Mouse (Mus musculus): ENCODE results near the gene Dop1a. TPM values are rescaled to one million over a fixed set of nuclear protein-coding genes. Genes with fewer than 3 reads are reported as not detected.

Gene Dop1a
- polyA plus RNA-seq, 1 experiment from 2014 or later: 14.1 TPM

DNA sequence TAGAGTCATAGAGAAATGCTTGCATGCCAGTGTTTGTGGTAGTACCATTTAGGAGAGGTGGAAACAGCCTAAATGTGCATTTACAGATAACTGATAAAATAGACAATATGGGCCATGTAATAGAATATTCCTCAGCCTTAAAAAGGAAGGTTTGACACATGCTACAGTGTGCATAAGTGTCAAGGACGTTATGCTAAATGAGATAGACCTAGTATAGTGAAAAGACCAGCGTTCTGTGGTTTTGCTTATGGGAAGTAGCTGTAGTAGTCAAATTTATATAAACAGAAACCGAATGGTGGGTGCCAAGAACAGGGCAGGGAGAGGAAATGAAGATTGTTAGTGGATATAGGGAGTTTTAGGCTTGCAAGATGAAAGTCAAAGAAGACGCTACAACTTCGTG, 9.8 kb downstream of the Dop1a start:
- H3K27me3 ChIP-seq (ENCODE audit: control insufficient read depth, insufficient read depth, low read length): no peaks in the 10 kb centered on the region
- H3K9me3 ChIP-seq (replicated peaks; ENCODE audit: control insufficient read depth, low read length): no peaks in the 10 kb centered on the region
- no peaks in the 10 kb centered on the region for H3K36me3 ChIP-seq (ENCODE audit: control insufficient read depth, insufficient read depth, low read length)
- H3K27ac ChIP-seq (ENCODE audit: low read depth, low read length): no peak overlapping the region
- no peak overlapping the region for H3K4me3 ChIP-seq (ENCODE audit: low read depth, low read length)
- H3K4me1 ChIP-seq (ENCODE audit: control insufficient read depth, insufficient read depth, low read length): peaks cover 5% of the 10 kb centered on the region; the same call in 1 of the 2 replicates
- 77% methylated on average over 5 of the region's 5 CpGs for WGBS (ENCODE audit: insufficient replicate concordance)
- no peak overlapping the region for H3K9ac ChIP-seq (ENCODE audit: low read depth, low read length)
- no peak overlapping the region for H3K4me2 ChIP-seq
- no peak for ATAC-seq (replicated peaks; ENCODE audit: insufficient number of reproducible peaks, low FRiP score, low TSS enrichment)

DNA sequence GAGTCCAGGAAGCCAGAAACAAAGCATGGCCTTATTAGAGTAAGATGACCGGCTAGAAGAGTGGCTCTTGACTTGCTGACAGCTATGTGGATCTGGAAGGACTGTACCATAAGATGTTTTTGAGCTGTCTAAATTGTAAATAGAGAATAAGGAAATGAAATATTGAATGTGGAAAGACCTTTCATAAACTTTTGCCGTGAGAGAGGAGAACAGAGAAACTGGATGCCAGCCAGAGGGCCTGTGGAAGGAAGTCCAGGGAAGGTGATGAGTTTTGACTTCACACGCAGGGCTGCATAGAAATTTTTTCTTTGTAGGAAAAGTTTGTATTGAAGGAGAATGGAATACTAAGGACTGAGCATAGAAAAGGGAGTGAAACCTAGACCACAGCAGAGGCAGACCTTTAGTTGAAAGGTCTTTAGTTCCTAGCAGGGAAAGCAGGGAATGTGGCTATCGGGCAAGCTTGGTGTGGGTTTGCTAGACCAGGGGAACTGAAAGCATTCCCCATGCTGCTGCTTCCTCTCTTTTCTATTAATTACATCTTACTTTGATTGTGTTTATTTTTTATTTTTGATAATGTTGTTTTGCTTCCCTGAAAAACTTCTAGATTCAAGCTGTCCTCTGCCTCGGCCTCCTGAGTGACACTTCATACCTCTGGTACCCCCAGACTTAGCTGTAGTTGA, 11.6 kb downstream of the Dop1a start:
- H3K4me3 ChIP-seq (ENCODE audit: low read depth, low read length): no peak overlapping the region
- H3K4me2 ChIP-seq: no peak overlapping the region
- H3K27me3 ChIP-seq (ENCODE audit: control insufficient read depth, insufficient read depth, low read length): no peaks in the 10 kb centered on the region
- H3K36me3 ChIP-seq (ENCODE audit: control insufficient read depth, insufficient read depth, low read length): no peaks in the 10 kb centered on the region
- WGBS (ENCODE audit: insufficient replicate concordance): 70% methylated on average over 5 of the region's 5 CpGs
- H3K9me3 ChIP-seq (replicated peaks; ENCODE audit: control insufficient read depth, low read length): no peaks in the 10 kb centered on the region
- no peak overlapping the region for H3K27ac ChIP-seq (ENCODE audit: low read depth, low read length)
- H3K4me1 ChIP-seq (ENCODE audit: control insufficient read depth, insufficient read depth, low read length): peaks cover 5% of the 10 kb centered on the region; the same call in 1 of the 2 replicates
- ATAC-seq (replicated peaks; ENCODE audit: insufficient number of reproducible peaks, low FRiP score, low TSS enrichment): no peak
- no peak overlapping the region for H3K9ac ChIP-seq (ENCODE audit: low read depth, low read length)

DNA sequence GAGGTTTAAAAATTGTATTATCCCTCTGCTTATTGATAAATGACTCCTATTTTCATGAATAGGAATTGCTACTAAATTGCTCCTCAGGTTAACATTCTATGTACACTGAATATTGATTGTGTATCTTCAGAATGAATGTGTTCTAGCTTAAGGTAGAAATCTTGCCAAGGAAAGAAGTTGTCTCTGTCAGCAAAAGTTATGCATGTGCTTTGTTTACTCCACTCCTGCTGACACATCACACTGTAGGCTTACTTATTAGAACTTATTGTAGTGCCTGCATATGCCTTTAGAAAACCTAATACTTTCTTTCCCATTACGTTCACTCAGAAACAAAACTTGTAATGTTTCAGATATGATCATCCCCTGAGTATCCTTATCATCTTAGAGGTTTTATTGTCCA, 15.3 kb downstream of the Dop1a start:
- H3K9me3 ChIP-seq (replicated peaks; ENCODE audit: control insufficient read depth, low read length): no peaks in the 10 kb centered on the region
- H3K4me2 ChIP-seq: no peak overlapping the region
- WGBS (ENCODE audit: insufficient replicate concordance): 82% methylated on average over 1 of the region's 1 CpGs
- peaks cover 5% of the 10 kb centered on the region; the same call in 1 of the 2 replicates for H3K4me1 ChIP-seq (ENCODE audit: control insufficient read depth, insufficient read depth, low read length)
- no peak for ATAC-seq (replicated peaks; ENCODE audit: insufficient number of reproducible peaks, low FRiP score, low TSS enrichment)
- H3K27me3 ChIP-seq (ENCODE audit: control insufficient read depth, insufficient read depth, low read length): no peaks in the 10 kb centered on the region
- H3K9ac ChIP-seq (ENCODE audit: low read depth, low read length): no peak overlapping the region
- no peak overlapping the region for H3K27ac ChIP-seq (ENCODE audit: low read depth, low read length)
- H3K36me3 ChIP-seq (ENCODE audit: control insufficient read depth, insufficient read depth, low read length): no peaks in the 10 kb centered on the region
- no peak overlapping the region for H3K4me3 ChIP-seq (ENCODE audit: low read depth, low read length)

DNA sequence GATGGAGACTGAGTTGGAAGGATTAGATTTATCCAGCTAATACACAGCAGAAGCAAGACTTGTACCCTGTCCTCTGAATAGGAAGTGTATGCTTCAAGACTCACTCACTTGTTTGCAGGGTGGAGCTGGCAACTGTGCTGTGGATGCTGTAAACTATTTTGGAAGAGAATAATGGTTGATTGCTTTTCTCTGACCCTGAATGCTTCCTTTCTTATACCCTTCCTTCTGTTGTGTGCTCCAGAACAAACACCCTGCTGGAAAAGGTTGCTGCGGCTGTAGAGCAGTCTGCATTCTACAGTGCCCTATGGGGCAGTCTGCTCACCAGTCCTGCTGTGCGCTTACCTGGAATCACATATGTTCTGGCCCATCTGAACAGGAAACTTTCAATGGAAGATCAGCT, 24.8 kb downstream of the Dop1a start:
- no peak overlapping the region for H3K4me2 ChIP-seq
- ATAC-seq (replicated peaks; ENCODE audit: insufficient number of reproducible peaks, low FRiP score, low TSS enrichment): no peak
- peaks cover 2% of the 10 kb centered on the region; the same call in 1 of the 2 replicates for H3K36me3 ChIP-seq (ENCODE audit: control insufficient read depth, insufficient read depth, low read length)
- H3K9me3 ChIP-seq (replicated peaks; ENCODE audit: control insufficient read depth, low read length): no peaks in the 10 kb centered on the region
- H3K27me3 ChIP-seq (ENCODE audit: control insufficient read depth, insufficient read depth, low read length): no peaks in the 10 kb centered on the region
- H3K9ac ChIP-seq (ENCODE audit: low read depth, low read length): no peak overlapping the region
- no peaks in the 10 kb centered on the region for H3K4me1 ChIP-seq (ENCODE audit: control insufficient read depth, insufficient read depth, low read length)
- WGBS (ENCODE audit: insufficient replicate concordance): 90% methylated on average over 2 of the region's 2 CpGs
- H3K27ac ChIP-seq (ENCODE audit: low read depth, low read length): no peak overlapping the region
- H3K4me3 ChIP-seq (ENCODE audit: low read depth, low read length): no peak overlapping the region

DNA sequence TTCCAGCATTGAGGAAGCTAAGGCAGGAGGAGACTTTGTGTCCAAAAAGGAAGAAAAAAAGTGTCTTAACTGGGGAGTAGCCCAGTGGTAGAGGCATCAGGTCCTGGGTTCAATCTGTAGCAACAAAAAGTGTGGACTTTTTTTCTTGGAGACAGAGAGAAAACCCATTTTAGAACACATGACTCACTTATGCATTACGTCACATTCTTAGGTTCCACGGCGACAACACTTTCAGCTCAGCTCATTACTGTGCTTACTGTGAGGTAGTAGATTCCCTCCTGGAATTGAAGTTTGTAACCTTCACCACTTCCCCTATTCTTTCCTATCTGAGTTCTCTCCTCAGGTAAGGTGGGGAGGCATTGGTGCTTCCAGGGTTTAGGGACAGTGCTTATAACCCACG, 29.3 kb downstream of the Dop1a start:
- 89% methylated on average over 4 of the region's 4 CpGs for WGBS (ENCODE audit: insufficient replicate concordance)
- ATAC-seq (replicated peaks; ENCODE audit: insufficient number of reproducible peaks, low FRiP score, low TSS enrichment): no peak
- H3K4me3 ChIP-seq (ENCODE audit: low read depth, low read length): no peak overlapping the region
- H3K27ac ChIP-seq (ENCODE audit: low read depth, low read length): no peak overlapping the region
- no peak overlapping the region for H3K4me2 ChIP-seq
- H3K9me3 ChIP-seq (replicated peaks; ENCODE audit: control insufficient read depth, low read length): no peaks in the 10 kb centered on the region
- no peaks in the 10 kb centered on the region for H3K27me3 ChIP-seq (ENCODE audit: control insufficient read depth, insufficient read depth, low read length)
- H3K9ac ChIP-seq (ENCODE audit: low read depth, low read length): no peak overlapping the region
- no peaks in the 10 kb centered on the region for H3K4me1 ChIP-seq (ENCODE audit: control insufficient read depth, insufficient read depth, low read length)
- peaks cover 5% of the 10 kb centered on the region; the same call in 1 of the 2 replicates for H3K36me3 ChIP-seq (ENCODE audit: control insufficient read depth, insufficient read depth, low read length)

DNA sequence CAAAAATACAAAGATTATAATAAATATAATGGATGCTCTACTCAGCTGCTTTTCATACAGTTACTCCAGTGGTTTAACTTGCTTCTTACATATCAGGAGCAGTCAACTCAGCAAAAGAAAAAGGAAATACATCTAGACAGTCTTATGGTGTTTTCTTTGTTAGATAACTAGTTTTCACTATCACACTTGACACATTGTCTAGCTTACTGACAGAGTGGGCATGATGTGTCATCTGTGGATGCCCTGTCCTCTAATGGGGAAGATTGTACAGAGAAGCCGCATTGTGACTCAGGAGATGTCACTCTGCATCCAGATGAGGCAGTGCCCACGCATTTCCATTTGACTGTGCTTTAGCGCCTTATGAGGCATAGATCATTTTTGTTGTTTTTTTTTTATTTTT, 32.1 kb downstream of the Dop1a start:
- no peak overlapping the region for H3K4me3 ChIP-seq (ENCODE audit: low read depth, low read length)
- H3K9ac ChIP-seq (ENCODE audit: low read depth, low read length): no peak overlapping the region
- H3K4me1 ChIP-seq (ENCODE audit: control insufficient read depth, insufficient read depth, low read length): no peaks in the 10 kb centered on the region
- no peak overlapping the region for H3K27ac ChIP-seq (ENCODE audit: low read depth, low read length)
- H3K4me2 ChIP-seq: no peak overlapping the region
- WGBS (ENCODE audit: insufficient replicate concordance): 94% methylated on average over 3 of the region's 3 CpGs
- H3K9me3 ChIP-seq (replicated peaks; ENCODE audit: control insufficient read depth, low read length): no peaks in the 10 kb centered on the region
- peaks cover 3% of the 10 kb centered on the region; the same call in 1 of the 2 replicates for H3K36me3 ChIP-seq (ENCODE audit: control insufficient read depth, insufficient read depth, low read length)
- no peaks in the 10 kb centered on the region for H3K27me3 ChIP-seq (ENCODE audit: control insufficient read depth, insufficient read depth, low read length)
- no peak for ATAC-seq (replicated peaks; ENCODE audit: insufficient number of reproducible peaks, low FRiP score, low TSS enrichment)

DNA sequence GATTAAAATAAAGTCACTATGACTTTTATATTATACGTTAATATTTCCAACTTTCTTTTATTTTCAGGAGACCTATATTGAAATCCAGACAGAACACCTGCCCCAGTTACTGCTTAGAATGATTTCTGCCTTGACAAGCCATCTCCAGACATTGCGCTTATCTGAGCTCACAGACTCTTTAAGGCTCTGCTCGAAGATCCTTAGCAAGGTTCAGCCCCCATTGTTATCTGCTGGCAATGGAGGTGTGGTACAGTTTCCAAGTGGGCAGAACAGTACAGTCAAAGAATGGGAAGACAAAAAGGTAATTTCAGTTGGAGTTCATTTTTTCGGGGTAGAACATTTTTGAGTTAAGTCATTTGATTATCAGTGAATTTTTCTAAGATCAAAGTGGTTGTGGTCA, 40.5 kb downstream of the Dop1a start:
- no peaks in the 10 kb centered on the region for H3K27me3 ChIP-seq (ENCODE audit: control insufficient read depth, insufficient read depth, low read length)
- H3K36me3 ChIP-seq (ENCODE audit: control insufficient read depth, insufficient read depth, low read length): no peaks in the 10 kb centered on the region; the same call in 1 of the 2 replicates
- H3K4me2 ChIP-seq: no peak overlapping the region
- H3K4me3 ChIP-seq (ENCODE audit: low read depth, low read length): no peak overlapping the region
- H3K4me1 ChIP-seq (ENCODE audit: control insufficient read depth, insufficient read depth, low read length): no peaks in the 10 kb centered on the region
- 77% methylated on average over 4 of the region's 4 CpGs for WGBS (ENCODE audit: insufficient replicate concordance)
- no peaks in the 10 kb centered on the region for H3K9me3 ChIP-seq (replicated peaks; ENCODE audit: control insufficient read depth, low read length)
- no peak overlapping the region for H3K27ac ChIP-seq (ENCODE audit: low read depth, low read length)
- ATAC-seq (replicated peaks; ENCODE audit: insufficient number of reproducible peaks, low FRiP score, low TSS enrichment): no peak
- no peak overlapping the region for H3K9ac ChIP-seq (ENCODE audit: low read depth, low read length)

DNA sequence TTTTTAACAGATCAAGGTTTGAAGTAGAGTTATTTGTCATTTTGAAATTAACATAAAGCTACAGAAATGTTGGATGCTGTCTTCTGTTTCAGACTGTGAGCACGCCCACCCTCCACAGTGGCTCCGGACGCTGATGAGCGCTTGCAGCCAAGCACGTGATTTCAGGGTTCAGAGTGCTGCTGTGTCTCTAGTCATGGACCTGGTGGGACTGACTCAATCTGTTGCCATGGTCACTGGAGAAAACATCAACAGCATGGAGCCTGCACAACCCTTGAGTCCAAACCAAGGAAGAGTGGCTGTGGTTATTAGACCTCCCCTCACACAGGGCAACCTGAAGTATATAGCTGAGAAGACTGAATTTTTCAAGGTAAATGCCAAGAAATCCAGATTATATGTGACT, 46.8 kb downstream of the Dop1a start:
- no peaks in the 10 kb centered on the region for H3K27me3 ChIP-seq (ENCODE audit: control insufficient read depth, insufficient read depth, low read length)
- H3K9me3 ChIP-seq (replicated peaks; ENCODE audit: control insufficient read depth, low read length): no peaks in the 10 kb centered on the region
- H3K27ac ChIP-seq (ENCODE audit: low read depth, low read length): no peak overlapping the region
- no peak overlapping the region for H3K9ac ChIP-seq (ENCODE audit: low read depth, low read length)
- peaks cover 9% of the 10 kb centered on the region for H3K36me3 ChIP-seq (ENCODE audit: control insufficient read depth, insufficient read depth, low read length)
- H3K4me2 ChIP-seq: no peak overlapping the region
- 72% methylated on average over 5 of the region's 5 CpGs for WGBS (ENCODE audit: insufficient replicate concordance)
- H3K4me3 ChIP-seq (ENCODE audit: low read depth, low read length): no peak overlapping the region
- H3K4me1 ChIP-seq (ENCODE audit: control insufficient read depth, insufficient read depth, low read length): no peaks in the 10 kb centered on the region
- ATAC-seq (replicated peaks; ENCODE audit: insufficient number of reproducible peaks, low FRiP score, low TSS enrichment): no peak; the same call in 1 of the 2 replicates

DNA sequence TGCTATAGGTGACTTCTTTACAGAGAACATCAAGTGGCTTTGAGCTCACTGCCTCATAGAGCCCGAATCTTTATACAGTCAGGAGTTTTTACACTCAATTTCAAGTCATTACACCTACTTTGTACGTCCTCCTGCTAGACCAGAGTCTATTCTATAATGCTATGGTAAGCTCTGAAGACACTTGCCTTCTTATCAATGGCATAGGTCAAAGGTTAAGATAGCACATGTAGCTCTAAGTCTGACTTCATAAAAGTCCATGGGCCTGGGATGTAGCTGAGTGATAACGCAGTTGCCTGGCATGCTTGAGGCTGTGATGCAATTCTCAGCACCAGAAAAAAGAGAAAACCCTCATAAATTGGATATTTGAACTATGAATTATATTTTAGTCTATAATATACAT, 47.4 kb downstream of the Dop1a start:
- H3K27ac ChIP-seq (ENCODE audit: low read depth, low read length): no peak overlapping the region
- H3K4me2 ChIP-seq: no peak overlapping the region
- no peaks in the 10 kb centered on the region for H3K4me1 ChIP-seq (ENCODE audit: control insufficient read depth, insufficient read depth, low read length)
- ATAC-seq (replicated peaks; ENCODE audit: insufficient number of reproducible peaks, low FRiP score, low TSS enrichment): no peak
- no peaks in the 10 kb centered on the region for H3K27me3 ChIP-seq (ENCODE audit: control insufficient read depth, insufficient read depth, low read length)
- no peaks in the 10 kb centered on the region for H3K9me3 ChIP-seq (replicated peaks; ENCODE audit: control insufficient read depth, low read length)
- WGBS (ENCODE audit: insufficient replicate concordance): 65% methylated on average over 3 of the region's 3 CpGs
- H3K9ac ChIP-seq (ENCODE audit: low read depth, low read length): no peak overlapping the region
- H3K36me3 ChIP-seq (ENCODE audit: control insufficient read depth, insufficient read depth, low read length): peaks cover 9% of the 10 kb centered on the region
- H3K4me3 ChIP-seq (ENCODE audit: low read depth, low read length): no peak overlapping the region

All from heart, embryonic 11.5 days (tissue).